Mouse (Mus musculus) bone marrow macrophage, adult 2 months (primary cell): ENCODE data around the gene Sipa1l3. TPM values are rescaled to one million over a fixed set of nuclear protein-coding genes. Genes with fewer than 3 reads are reported as not detected.

ENCODE experiments used
- H3K27ac ChIP-seq: 2 replicates; pipeline ENCODE4 v1.5.1; 2012; ENCODE audit warnings: low read depth, low read length; ENCODE audit not compliant: insufficient read depth
- H3K4me1 ChIP-seq: 2 replicates; pipeline ENCODE4 v1.6.1; 2012; ENCODE audit warnings: low read length; ENCODE audit not compliant: control insufficient read depth, insufficient read depth
- H3K4me3 ChIP-seq: 2 replicates; pipeline ENCODE4 v1.5.1; 2012; ENCODE audit warnings: mild to moderate bottlenecking, low read length, moderate library complexity; ENCODE audit not compliant: insufficient read depth
- CTCF ChIP-seq: IDR thresholded peaks from 2 replicates; pipeline ENCODE4 v1.5.1; 2012; ENCODE audit warnings: low read depth, mild to moderate bottlenecking, low read length, moderate library complexity
- POLR2A ChIP-seq: IDR thresholded peaks from 2 replicates; pipeline ENCODE4 v1.6.1; 2012; ENCODE audit warnings: mild to moderate bottlenecking, low read depth, low read length, borderline replicate concordance
- polyA plus RNA-seq: library from polyadenylated mRNA; stranded (reverse); fragments of >200 nt; gene quantifications from 2 replicates; pipeline ENCODE4 v1.2.4, GENCODE M21; 2012; ENCODE audit not compliant: missing spikeins, insufficient read depth, insufficient read length

The Sipa1l3 gene
- polyA plus RNA-seq, 1 experiment = 23.4 TPM

GRCm38 (mm10) chr7:29541186-29541585, 22.7 kb upstream of the Sipa1l3 start:
- TF ChIP-seq POLR2A = no peak
- no peak for TF ChIP-seq CTCF
- Histone ChIP-seq H3K4me1 (no peaks in the 10 kb centered on the region), H3K27ac (no peak overlapping the region), H3K4me3 (no peak overlapping the region)

- Histone ChIP-seq H3K4me3 (no peak overlapping the region), H3K27ac (no peak overlapping the region), H3K4me1 (no peaks in the 10 kb centered on the region)
- TF ChIP-seq POLR2A = no peak
- TF ChIP-seq CTCF = no peak
Measured at GRCm38 (mm10) chr7:29540631-29541030, 22.2 kb upstream of the Sipa1l3 start.

GRCm38 (mm10) chr7:29523700-29524099, 5.3 kb upstream of the Sipa1l3 start:
- peaks cover 3% of the 10 kb centered on the region; the same call in 1 of the 2 replicates for H3K4me1 ChIP-seq
- H3K4me3 ChIP-seq = no peak overlapping the region
- no peak overlapping the region for H3K27ac ChIP-seq
- TF ChIP-seq POLR2A = no peak
- peak; percentile 87 for TF ChIP-seq CTCF

- Histone ChIP-seq H3K4me3 (no peak overlapping the region), H3K27ac (no peak overlapping the region), H3K4me1 (peaks cover 6% of the 10 kb centered on the region)
- TF ChIP-seq CTCF (peak; percentile 89), POLR2A (no peak)
Measured at GRCm38 (mm10) chr7:29521841-29522575, 3.6 kb upstream of the Sipa1l3 start.

- Histone ChIP-seq H3K4me3 (no peak overlapping the region), H3K4me1 (peaks cover 6% of the 10 kb centered on the region), H3K27ac (no peak overlapping the region)
- TF ChIP-seq POLR2A (no peak), CTCF (no peak)
Measured at GRCm38 (mm10) chr7:29521365-29521764, 2.9 kb upstream of the Sipa1l3 start.

GRCm38 (mm10) chr7:29520794-29521193, 2.4 kb upstream of the Sipa1l3 start:
- TF ChIP-seq POLR2A (no peak), CTCF (no peak)
- Histone ChIP-seq H3K27ac (no peak overlapping the region), H3K4me3 (no peak overlapping the region), H3K4me1 (peaks cover 6% of the 10 kb centered on the region)

- no peak for TF ChIP-seq CTCF
- no peak for TF ChIP-seq POLR2A
- Histone ChIP-seq H3K4me3 (peak overlapping the region; percentile 96), H3K4me1 (peaks cover 9% of the 10 kb centered on the region), H3K27ac (no peak overlapping the region)
Measured at GRCm38 (mm10) chr7:29519211-29519550, 740 bp upstream of the Sipa1l3 start.

- H3K4me3 ChIP-seq = peak overlapping the region; percentile 96
- H3K27ac ChIP-seq = no peak overlapping the region
- no peak for TF ChIP-seq CTCF
- TF ChIP-seq POLR2A = no peak
- H3K4me1 ChIP-seq = peaks cover 6% of the 10 kb centered on the region
Measured at GRCm38 (mm10) chr7:29518054-29518420, 404 bp downstream of the Sipa1l3 start.

- Histone ChIP-seq H3K4me3 (peak overlapping the region; percentile 96), H3K4me1 (peaks cover 14% of the 10 kb centered on the region), H3K27ac (no peak overlapping the region)
- TF ChIP-seq POLR2A (no peak), CTCF (no peak)
Measured at GRCm38 (mm10) chr7:29517178-29517577, 1.3 kb downstream of the Sipa1l3 start.

- TF ChIP-seq POLR2A (no peak), CTCF (no peak)
- no peak overlapping the region for H3K4me3 ChIP-seq
- peaks cover 26% of the 10 kb centered on the region for H3K4me1 ChIP-seq
- no peak overlapping the region for H3K27ac ChIP-seq
Measured at GRCm38 (mm10) chr7:29515652-29516051, 2.8 kb downstream of the Sipa1l3 start.

GRCm38 (mm10) chr7:29512729-29513128, 5.7 kb downstream of the Sipa1l3 start:
- peaks cover 37% of the 10 kb centered on the region for H3K4me1 ChIP-seq
- no peak for TF ChIP-seq POLR2A
- TF ChIP-seq CTCF = no peak
- H3K4me3 ChIP-seq = no peak overlapping the region
- H3K27ac ChIP-seq = no peak overlapping the region
